Mouse (Mus musculus) heart, postnatal 0 days (tissue): ENCODE data around the gene Bcor. TPM values are rescaled to one million over a fixed set of nuclear protein-coding genes. Genes with fewer than 3 reads are reported as not detected.

Experiments
- ATAC-seq: fragments of 200-750 bp; cut with Nextera tagmentation; 2 replicates; pipeline ENCODE4 v1.8.0; 2017; ENCODE audit warnings: low read depth, moderate number of reproducible peaks, moderate library complexity; ENCODE audit not compliant: insufficient read depth
- DNase-seq: peaks from one replicate; pipeline ENCODE4 v3.0.0-alpha.2; 2016; ENCODE audit warnings: low spot score
- H3K27ac ChIP-seq: fragments of 300-500 bp; sonication (generic); 2 replicates; pipeline ENCODE4 v1.5.1; 2014; ENCODE audit warnings: low read depth, mild to moderate bottlenecking
- H3K27me3 ChIP-seq: fragments of 300-500 bp; sonication (generic); 2 replicates; pipeline ENCODE4 v1.6.1; 2014; ENCODE audit warnings: low read length, mixed read lengths; ENCODE audit not compliant: control insufficient read depth, insufficient read depth
- H3K36me3 ChIP-seq: fragments of 300-500 bp; sonication (generic); replicated peaks from 2 replicates; pipeline ENCODE4 v1.6.1; 2014; ENCODE audit warnings: low read length, mixed read lengths; ENCODE audit not compliant: control insufficient read depth, insufficient read depth
- H3K4me1 ChIP-seq: fragments of 300-500 bp; sonication (generic); 2 replicates; pipeline ENCODE4 v1.6.1; 2014; ENCODE audit warnings: antibody characterized with exemption; ENCODE audit not compliant: control insufficient read depth, insufficient read depth
- H3K4me2 ChIP-seq: fragments of 300-500 bp; sonication (generic); 2 replicates; pipeline ENCODE4 v1.6.1; 2014; ENCODE audit warnings: low read depth, mild to moderate bottlenecking, low read length, moderate library complexity
- H3K4me3 ChIP-seq: fragments of 300-500 bp; sonication (generic); 2 replicates; pipeline ENCODE4 v1.5.1; 2014; ENCODE audit warnings: low read depth, low read length
- H3K9ac ChIP-seq: fragments of 300-500 bp; sonication (generic); replicated peaks from 2 replicates; pipeline ENCODE4 v1.6.1; 2014; ENCODE audit warnings: low read depth, low read length, mixed read lengths
- H3K9me3 ChIP-seq: fragments of 300-500 bp; sonication (generic); replicated peaks from 2 replicates; pipeline ENCODE4 v1.6.1; 2016; ENCODE audit warnings: low read length; ENCODE audit not compliant: control insufficient read depth
- CTCF ChIP-seq: IDR thresholded peaks from 2 replicates; pipeline ENCODE4 v1.5.1; 2016; ENCODE audit warnings: antibody characterized with exemption, control low read depth, low read depth
- EP300 ChIP-seq: IDR thresholded peaks from 2 replicates; pipeline ENCODE4 v1.6.1; 2016; ENCODE audit warnings: antibody characterized with exemption, low read depth
- WGBS: fragments of 180-500 bp; shearing (Covaris S2); extraction: QIAGEN DNeasy Blood & Tissue Kit; methylation state at CpG from one replicate; pipeline ENCODE4 v1.1.7; 2014; 5-methylcytosine and 5-hydroxymethylcytosine counted together
- polyA plus RNA-seq: library from polyadenylated mRNA; unstranded; fragments of >200 nt; fragmentation: Nextera tagmentation; extraction: Ambion mirVana; gene quantifications from 2 replicates; pipeline ENCODE4 v1.2.1, GENCODE M21; 2015
- total RNA-seq: library from RNA; depleted of rRNA; stranded (reverse); fragments of >200 nt; gene quantifications from 2 replicates; pipeline ENCODE4 v1.2.3, GENCODE M21; 2014; ENCODE audit warnings: low replicate concordance

The Bcor gene
- total and polyA plus RNA-seq, 2 experiments from 2014 or later: 8.9 to 25.7 TPM

DNA sequence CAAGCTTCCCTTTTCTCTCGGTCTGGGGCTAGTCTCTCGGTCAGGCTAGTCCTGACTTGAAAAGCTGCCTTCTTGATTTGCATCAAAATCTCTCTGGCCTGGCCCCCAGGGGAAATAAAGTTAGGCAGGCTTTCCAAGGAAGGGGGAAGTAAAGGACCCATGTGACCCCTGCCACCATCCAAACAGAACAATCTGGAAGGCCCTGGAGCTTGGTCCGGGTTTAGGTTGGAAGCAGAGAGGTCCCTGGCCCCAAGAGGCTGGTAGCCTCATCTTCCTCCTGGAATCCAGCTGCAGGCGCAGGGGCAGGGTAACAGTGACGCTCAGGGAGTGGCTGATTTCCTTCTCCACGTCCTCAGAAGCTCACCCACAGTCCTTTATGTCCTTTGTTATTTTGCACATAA is 36.5 kb downstream of the Bcor start:
- WGBS: 13% methylated on average over 6 of the region's 6 CpGs

DNA sequence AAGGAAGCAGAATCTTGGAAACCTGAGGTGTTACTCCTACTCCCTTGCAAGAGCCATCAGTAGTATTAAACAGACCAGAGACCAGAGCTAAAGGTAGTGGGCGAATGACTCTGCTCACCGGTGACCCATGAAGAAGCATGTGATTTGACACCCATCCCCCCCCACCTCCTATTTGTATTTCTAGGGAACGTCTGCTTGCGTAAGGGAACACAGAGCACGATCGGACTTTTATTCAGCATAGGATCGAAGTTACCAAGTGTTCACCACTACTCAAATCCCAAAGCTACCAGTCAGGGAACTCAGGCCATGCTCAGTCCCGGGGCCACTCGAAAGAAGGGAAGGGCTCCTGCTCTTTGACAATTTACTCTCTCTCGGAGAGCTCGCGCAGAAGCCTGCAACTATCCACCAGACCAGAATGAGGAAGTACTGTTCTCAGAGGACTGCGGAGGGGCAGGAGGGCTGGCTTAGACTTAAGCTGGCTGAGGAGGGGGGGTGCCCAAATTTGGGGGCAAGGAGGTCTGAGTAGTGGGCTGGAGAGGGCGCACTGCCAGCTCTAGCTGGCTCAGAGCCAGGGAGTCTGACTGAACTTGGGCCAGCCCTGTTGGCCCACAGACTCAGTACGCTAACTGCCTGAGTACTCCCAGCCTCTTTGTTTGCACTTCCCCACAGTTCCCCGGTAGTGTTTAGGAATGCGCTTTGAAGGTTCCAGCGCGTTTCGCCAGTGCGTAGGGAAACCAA is 37.4 kb downstream of the Bcor start:
- peak overlapping the region; percentile 35; the same call in 1 of the 2 replicates for H3K9ac ChIP-seq
- H3K4me2 ChIP-seq: peak overlapping the region; percentile 53
- peak overlapping the region; percentile 8 for H3K4me3 ChIP-seq
- H3K36me3 ChIP-seq: no peaks in the 10 kb centered on the region
- peak; percentile 76 for ATAC-seq
- peak; percentile 71 for DNase-seq
- 13% methylated on average over 21 of the region's 21 CpGs for WGBS
- H3K4me1 ChIP-seq: peaks cover 12% of the 10 kb centered on the region; the same call in 1 of the 2 replicates
- no peaks in the 10 kb centered on the region for H3K9me3 ChIP-seq
- H3K27ac ChIP-seq: peak overlapping the region; percentile 87
- 0 out of 2 replicates have a peak, but pooled peaks cover 2% of the 10 kb centered on the region for H3K27me3 ChIP-seq
- TF ChIP-seq EP300: no peak
- TF ChIP-seq CTCF: no peak

More for the DNA sequence above, 36.5 kb downstream of the Bcor start:
- H3K4me3 ChIP-seq: no peak overlapping the region
- DNase-seq (no peak), ATAC-seq (no peak)
- TF ChIP-seq CTCF: no peak
- no peak for TF ChIP-seq EP300
- peak overlapping the region; percentile 18; the same call in 1 of the 2 replicates for H3K27ac ChIP-seq
- no peaks in the 10 kb centered on the region for H3K9me3 ChIP-seq
- H3K4me2 ChIP-seq: peak overlapping the region; percentile 53
- no peak overlapping the region for H3K9ac ChIP-seq
- no peaks in the 10 kb centered on the region for H3K36me3 ChIP-seq
- peaks cover 12% of the 10 kb centered on the region; the same call in 1 of the 2 replicates for H3K4me1 ChIP-seq
- 0 out of 2 replicates have a peak, but pooled peaks cover 2% of the 10 kb centered on the region for H3K27me3 ChIP-seq

GRCm38 (mm10) chrX:12119476-12119875 is 40.7 kb downstream of the Bcor start:
- H3K9ac ChIP-seq: no peak overlapping the region
- no peaks in the 10 kb centered on the region for H3K36me3 ChIP-seq
- DNase-seq (no peak), ATAC-seq (no peak)
- H3K4me1 ChIP-seq: peaks cover 12% of the 10 kb centered on the region; the same call in 1 of the 2 replicates
- H3K4me2 ChIP-seq: no peak overlapping the region
- WGBS: 29% methylated on average over 1 of the region's 1 CpGs
- no peaks in the 10 kb centered on the region for H3K9me3 ChIP-seq
- TF ChIP-seq EP300 (no peak), CTCF (no peak)
- no peak overlapping the region for H3K4me3 ChIP-seq
- no peaks in the 10 kb centered on the region for H3K27me3 ChIP-seq
- H3K27ac ChIP-seq: no peak overlapping the region

DNA sequence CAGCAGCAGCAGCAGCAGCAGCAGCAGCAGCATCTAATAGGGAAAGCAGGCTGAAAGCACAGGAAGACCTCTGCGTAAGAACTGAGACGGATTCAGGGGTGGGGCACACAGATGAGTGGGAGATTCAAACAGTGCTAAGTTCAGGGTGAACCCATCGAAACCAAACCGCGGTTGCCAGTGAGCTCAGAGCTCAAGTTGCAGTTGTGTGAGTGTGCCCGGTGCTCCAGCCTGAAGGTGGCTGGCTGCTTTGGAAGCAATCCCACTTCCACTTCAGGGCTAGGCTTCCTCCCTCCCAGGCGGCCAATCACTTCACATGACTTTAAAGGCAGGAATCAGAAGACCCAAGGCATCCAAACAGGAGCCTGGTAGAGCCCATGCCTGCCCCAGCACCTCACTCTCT is 44.0 kb downstream of the Bcor start:
- H3K36me3 ChIP-seq: no peaks in the 10 kb centered on the region
- peak overlapping the region; percentile 55 for H3K27ac ChIP-seq
- no peak overlapping the region for H3K4me3 ChIP-seq
- H3K27me3 ChIP-seq: no peaks in the 10 kb centered on the region
- H3K4me2 ChIP-seq: peak overlapping the region; percentile 14; the same call in 1 of the 2 replicates
- peaks cover 7% of the 10 kb centered on the region for H3K4me1 ChIP-seq
- ATAC-seq: peak; percentile 79
- no peak overlapping the region for H3K9ac ChIP-seq
- DNase-seq: no peak
- 18% methylated on average over 7 of the region's 7 CpGs for WGBS
- TF ChIP-seq EP300: no peak
- no peak for TF ChIP-seq CTCF
- no peaks in the 10 kb centered on the region for H3K9me3 ChIP-seq

GRCm38 (mm10) chrX:12112166-12112565 is 48.0 kb downstream of the Bcor start:
- DNase-seq (peak; percentile 41), ATAC-seq (peak; percentile 67)
- H3K4me2 ChIP-seq: no peak overlapping the region
- peaks cover 12% of the 10 kb centered on the region for H3K4me1 ChIP-seq
- no peaks in the 10 kb centered on the region for H3K27me3 ChIP-seq
- H3K4me3 ChIP-seq: no peak overlapping the region
- TF ChIP-seq CTCF (no peak), EP300 (no peak)
- no peak overlapping the region for H3K9ac ChIP-seq
- 56% methylated on average over 4 of the region's 4 CpGs for WGBS
- no peaks in the 10 kb centered on the region for H3K9me3 ChIP-seq
- H3K36me3 ChIP-seq: no peaks in the 10 kb centered on the region
- H3K27ac ChIP-seq: peak overlapping the region; percentile 74
